Mouse (Mus musculus): Measurements from ENCODE around the gene Cog4.
"Not testable (repeated sequence)": the region's sequence is repeated elsewhere in the genome, so short reads cannot be mapped to it uniquely, and the experiment has no call there.

Cog4 gene

GRCm38 (mm10) chr8:110820257-110820656 is 26.1 kb upstream of the Cog4 start:
- in situ Hi-C loops (cut with MboI; ENCODE audit: low pct_unique_long_range_greater_than_20kb in 1 of 2, low sequenced_read_pairs in 2 of 2, unreplicated experiment in 1 of 2): no loop called here

- in situ Hi-C loops (cut with MboI; ENCODE audit: low pct_unique_long_range_greater_than_20kb in 1 of 2, low sequenced_read_pairs in 2 of 2, unreplicated experiment in 1 of 2): no loop called here
These were observed 24.4 kb upstream of the Cog4 start for GRCm38 (mm10) chr8:110821960-110822359.

GRCm38 (mm10) chr8:110824861-110825260 is 21.5 kb upstream of the Cog4 start:
- in situ Hi-C loops (cut with MboI; ENCODE audit: low pct_unique_long_range_greater_than_20kb in 1 of 2, low sequenced_read_pairs in 2 of 2, unreplicated experiment in 1 of 2): loop anchor here in 1 of 2 experiments (25.0 kb wide), 1 partner anchor 462 kb away; no protein-coding TSS in a partner anchor

- in situ Hi-C loops (cut with MboI; ENCODE audit: low pct_unique_long_range_greater_than_20kb in 1 of 2, low sequenced_read_pairs in 2 of 2, unreplicated experiment in 1 of 2): loop anchor here in 1 of 2 experiments (25.0 kb wide), 1 partner anchor 459 kb away; no protein-coding TSS in a partner anchor
These were observed 17.9 kb upstream of the Cog4 start for GRCm38 (mm10) chr8:110828511-110828910.

GRCm38 (mm10) chr8:110831956-110832355 is 14.4 kb upstream of the Cog4 start:
- in situ Hi-C loops (cut with MboI; ENCODE audit: low pct_unique_long_range_greater_than_20kb in 1 of 2, low sequenced_read_pairs in 2 of 2, unreplicated experiment in 1 of 2): loop anchor here in 1 of 2 experiments (10.0 to 25.0 kb wide), 2 partner anchors 153 to 455 kb away; no protein-coding TSS in a partner anchor

- in situ Hi-C loops (cut with MboI; ENCODE audit: low pct_unique_long_range_greater_than_20kb in 1 of 2, low sequenced_read_pairs in 2 of 2, unreplicated experiment in 1 of 2): loop anchor here (5.0 to 25.0 kb wide), 4 partner anchors 145 to 453 kb away; no protein-coding TSS in a partner anchor
These were observed 4.3 kb upstream of the Cog4 start for GRCm38 (mm10) chr8:110842012-110842574.

GRCm38 (mm10) chr8:110843207-110843606 is 3.2 kb upstream of the Cog4 start:
- in situ Hi-C loops (cut with MboI; ENCODE audit: low pct_unique_long_range_greater_than_20kb in 1 of 2, low sequenced_read_pairs in 2 of 2, unreplicated experiment in 1 of 2): loop anchor here (5.0 to 25.0 kb wide), 4 partner anchors 144 to 452 kb away; no protein-coding TSS in a partner anchor

GRCm38 (mm10) chr8:110844941-110845340 is 1.5 kb upstream of the Cog4 start:
- in situ Hi-C loops (cut with MboI; ENCODE audit: low pct_unique_long_range_greater_than_20kb in 1 of 2, low sequenced_read_pairs in 2 of 2, unreplicated experiment in 1 of 2): loop anchor here (5.0 to 25.0 kb wide), 4 partner anchors 142 to 450 kb away; no protein-coding TSS in a partner anchor

GRCm38 (mm10) chr8:110845821-110846404 is 487 bp upstream of the Cog4 start:
- in situ Hi-C loops (cut with MboI; ENCODE audit: low pct_unique_long_range_greater_than_20kb in 1 of 2, low sequenced_read_pairs in 2 of 2, unreplicated experiment in 1 of 2): loop anchor here (10.0 to 25.0 kb wide), 2 partner anchors 441 to 449 kb away; no protein-coding TSS in a partner anchor

- in situ Hi-C loops (cut with MboI; ENCODE audit: low pct_unique_long_range_greater_than_20kb in 1 of 2, low sequenced_read_pairs in 2 of 2, unreplicated experiment in 1 of 2): loop anchor here (10.0 to 25.0 kb wide), 2 partner anchors 440 to 448 kb away; no protein-coding TSS in a partner anchor
These were observed 760 bp downstream of the Cog4 start for GRCm38 (mm10) chr8:110847171-110847549.

GRCm38 (mm10) chr8:110847645-110848495 is 1.5 kb downstream of the Cog4 start:
- in situ Hi-C loops (cut with MboI; ENCODE audit: low pct_unique_long_range_greater_than_20kb in 1 of 2, low sequenced_read_pairs in 2 of 2, unreplicated experiment in 1 of 2): loop anchor here (10.0 to 25.0 kb wide), 2 partner anchors 439 to 447 kb away; no protein-coding TSS in a partner anchor

GRCm38 (mm10) chr8:110851186-110851585 is 4.8 kb downstream of the Cog4 start:
- in situ Hi-C loops (cut with MboI; ENCODE audit: low pct_unique_long_range_greater_than_20kb in 1 of 2, low sequenced_read_pairs in 2 of 2, unreplicated experiment in 1 of 2): no loop called here

- in situ Hi-C loops (cut with MboI; ENCODE audit: low pct_unique_long_range_greater_than_20kb in 1 of 2, low sequenced_read_pairs in 2 of 2, unreplicated experiment in 1 of 2): not testable (repeated sequence)
These were observed 9.7 kb downstream of the Cog4 start for GRCm38 (mm10) chr8:110856073-110856472.

GRCm38 (mm10) chr8:110856760-110857461 is 10.5 kb downstream of the Cog4 start:
- in situ Hi-C loops (cut with MboI; ENCODE audit: low pct_unique_long_range_greater_than_20kb in 1 of 2, low sequenced_read_pairs in 2 of 2, unreplicated experiment in 1 of 2): no loop called here

GRCm38 (mm10) chr8:110859651-110860501 is 13.5 kb downstream of the Cog4 start:
- in situ Hi-C loops (cut with MboI; ENCODE audit: low pct_unique_long_range_greater_than_20kb in 1 of 2, low sequenced_read_pairs in 2 of 2, unreplicated experiment in 1 of 2): no loop called here

GRCm38 (mm10) chr8:110861347-110862025 is 15.1 kb downstream of the Cog4 start:
- in situ Hi-C loops (cut with MboI; ENCODE audit: low pct_unique_long_range_greater_than_20kb in 1 of 2, low sequenced_read_pairs in 2 of 2, unreplicated experiment in 1 of 2): not testable (repeated sequence)

GRCm38 (mm10) chr8:110870501-110870900 is 24.1 kb downstream of the Cog4 start:
- in situ Hi-C loops (cut with MboI; ENCODE audit: low pct_unique_long_range_greater_than_20kb in 1 of 2, low sequenced_read_pairs in 2 of 2, unreplicated experiment in 1 of 2): no loop called here
